Mouse (Mus musculus) brown adipose tissue, adult 24 weeks (tissue): Measurements from ENCODE around the gene T2. TPM values are rescaled to one million over a fixed set of nuclear protein-coding genes. Genes with fewer than 3 reads are reported as not detected.
"Not testable (repeated sequence)": the region's sequence is repeated elsewhere in the genome, so short reads cannot be mapped to it uniquely, and the experiment has no call there.

Experiments
- H3K27ac ChIP-seq: fragments of 200-500 bp; replicated peaks from 2 replicates; pipeline ENCODE4 v1.5.1; 2012; ENCODE audit warnings: low read depth, mild to moderate bottlenecking, low read length
- H3K4me1 ChIP-seq: fragments of 200-500 bp; 2 replicates; pipeline ENCODE4 v1.6.1; 2012; ENCODE audit warnings: low read length, mixed read lengths; ENCODE audit not compliant: control insufficient read depth, insufficient read depth, insufficient read length
- H3K4me3 ChIP-seq: fragments of 200-500 bp; 2 replicates; pipeline ENCODE4 v1.5.1; 2012; ENCODE audit warnings: low read depth, mild to moderate bottlenecking, low read length, moderate library complexity; ENCODE audit not compliant: insufficient read depth
- polyA plus RNA-seq: library from polyadenylated mRNA; stranded (reverse); fragments of >200 nt; gene quantifications from 2 replicates; pipeline ENCODE4 v1.2.4, GENCODE M21; 2012; ENCODE audit not compliant: missing spikeins, insufficient read depth, insufficient read length

Gene T2
- not detected in 2 replicates for polyA plus RNA-seq

DNA sequence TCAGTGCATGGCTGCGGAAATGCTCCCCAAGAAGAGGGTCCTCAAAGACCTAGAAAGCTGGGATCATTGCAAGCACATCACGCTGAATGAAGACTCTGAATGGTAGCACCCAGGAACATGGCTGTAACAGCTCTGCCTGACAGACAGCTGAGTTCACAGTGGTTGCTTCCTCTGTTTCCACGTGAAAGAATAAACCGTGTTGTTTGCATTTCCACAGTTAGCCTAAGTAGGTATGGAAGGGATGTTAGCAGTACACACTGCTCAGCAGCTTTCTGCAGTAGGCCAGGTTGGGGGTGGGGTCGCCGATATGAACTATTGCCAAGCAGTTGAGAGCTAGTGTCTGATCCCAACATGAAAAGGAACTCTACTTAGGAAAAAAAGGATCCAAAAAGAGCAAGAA is at the start of gene T2:
Gene T2, plus strand, starts transcription at position 301 of the 400 bp plus-strand sequence.
- H3K4me1 ChIP-seq = no peaks in the 10 kb centered on the region
- no peak within 1 kb of the TSS for H3K4me3 ChIP-seq
- no peak within 1 kb of the TSS for H3K27ac ChIP-seq

DNA sequence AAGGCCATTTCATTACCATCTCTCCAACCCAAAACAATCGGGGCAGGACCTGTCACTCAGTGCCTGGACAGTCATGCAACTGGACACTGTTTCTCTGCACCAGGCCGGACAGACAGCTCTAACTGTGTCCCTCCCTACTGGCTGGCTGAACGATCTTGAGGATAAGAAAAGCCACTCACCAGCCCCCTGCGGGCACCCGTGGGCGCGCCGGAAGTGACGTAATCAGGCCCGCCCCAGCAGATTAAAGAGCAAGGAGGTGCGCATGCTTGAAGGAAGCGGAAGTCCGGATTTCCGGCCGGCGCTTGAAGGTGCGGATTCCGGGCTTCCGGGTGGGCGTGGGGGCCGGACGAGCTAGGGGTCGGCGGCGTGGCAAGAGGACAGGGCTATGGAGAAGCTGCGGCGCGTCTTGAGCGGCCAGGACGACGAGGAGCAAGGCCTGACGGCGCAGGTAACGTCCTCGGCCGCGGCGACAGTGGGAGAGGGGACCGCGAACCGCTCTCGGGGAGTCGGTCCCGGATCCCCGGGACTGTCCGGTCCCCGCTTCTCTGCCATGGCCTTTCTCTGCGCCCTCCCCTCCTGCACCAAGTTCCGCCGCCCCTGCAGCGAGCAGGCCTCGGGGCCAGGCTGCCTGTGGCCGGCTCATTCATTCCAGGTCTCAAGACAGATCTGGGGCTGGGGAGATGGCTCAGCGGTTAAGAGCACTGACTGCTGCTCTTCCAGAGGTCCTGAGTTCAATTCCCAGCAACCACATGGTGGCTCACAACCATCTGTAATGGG is 44.8 kb upstream of the T2 start, which contains the start of gene Sft2d1:
Gene Sft2d1, plus strand, starts transcription at position 265 of the 777 bp plus-strand sequence.
- H3K27ac ChIP-seq = peak within 1 kb of the TSS; percentile 79
- H3K4me1 ChIP-seq = peaks cover 11% of the 10 kb centered on the region
- peak within 1 kb of the TSS; percentile 93 for H3K4me3 ChIP-seq

DNA sequence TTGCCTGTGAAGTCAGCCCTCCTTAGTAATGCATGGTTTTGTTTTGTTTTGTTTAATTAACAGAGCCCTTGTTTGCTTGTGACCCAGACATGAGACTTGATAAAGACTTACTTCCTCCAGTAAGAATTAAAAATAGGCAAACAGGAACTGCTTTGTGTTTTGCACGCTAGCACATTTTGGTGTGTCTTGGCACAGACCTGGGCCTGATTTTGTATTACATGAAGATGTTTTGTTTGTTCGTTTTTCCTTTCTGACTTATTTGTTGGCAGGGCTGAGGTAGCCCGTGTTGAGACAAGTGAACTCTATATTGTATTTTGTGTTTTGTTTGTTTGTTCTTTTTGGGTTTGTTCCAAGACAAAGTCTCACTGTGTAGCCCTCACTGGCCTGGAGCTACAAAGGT is 44.0 kb upstream of the T2 start:
- Histone ChIP-seq H3K27ac (peak overlapping the region; percentile 27; the same call in 1 of the 2 replicates), H3K4me3 (peak overlapping the region; percentile 93), H3K4me1 (peaks cover 11% of the 10 kb centered on the region)

DNA sequence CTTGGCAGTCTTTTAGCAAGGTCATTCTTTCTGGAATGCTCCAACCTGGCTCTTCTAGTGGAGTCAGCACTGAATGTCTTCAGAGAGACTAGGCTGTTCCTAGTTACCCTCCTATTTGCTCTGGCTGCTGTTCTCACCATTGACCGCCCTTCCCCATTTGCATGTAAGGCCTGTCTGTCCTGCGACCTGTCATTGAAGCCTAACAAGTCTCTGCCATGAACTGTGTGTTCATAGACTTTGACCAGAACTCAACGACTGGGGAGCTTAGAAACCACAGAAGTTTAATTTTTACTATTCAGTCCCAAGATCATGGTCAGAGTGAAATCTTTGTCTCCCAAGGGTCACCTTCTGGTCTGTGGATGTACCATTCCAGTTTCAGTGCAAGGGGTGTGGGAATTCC is 41.8 kb upstream of the T2 start:
- H3K4me3 ChIP-seq = no peak overlapping the region
- H3K27ac ChIP-seq = no peak overlapping the region
- H3K4me1 ChIP-seq = peaks cover 11% of the 10 kb centered on the region

DNA sequence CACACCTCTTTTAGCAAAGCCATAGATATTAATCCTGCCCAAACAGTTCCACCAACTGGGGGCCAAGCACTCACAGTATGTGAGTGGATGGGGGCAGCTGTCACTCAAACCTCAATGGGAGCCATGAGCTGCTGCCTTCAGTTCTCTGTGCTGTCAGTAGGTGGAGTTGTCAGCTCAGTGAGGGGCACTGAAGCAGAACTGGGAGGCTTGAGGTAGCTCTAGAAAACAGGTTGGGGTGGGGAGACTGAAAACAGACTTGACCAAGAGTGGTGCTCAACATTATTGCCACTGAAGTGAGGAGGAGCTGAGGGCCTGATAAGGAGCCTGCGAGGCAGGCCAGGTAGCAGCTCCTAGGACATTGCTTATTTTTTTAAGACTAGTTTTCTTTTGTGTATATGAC is 39.5 kb upstream of the T2 start:
- Histone ChIP-seq H3K27ac (no peak overlapping the region), H3K4me1 (peaks cover 11% of the 10 kb centered on the region), H3K4me3 (no peak overlapping the region)

DNA sequence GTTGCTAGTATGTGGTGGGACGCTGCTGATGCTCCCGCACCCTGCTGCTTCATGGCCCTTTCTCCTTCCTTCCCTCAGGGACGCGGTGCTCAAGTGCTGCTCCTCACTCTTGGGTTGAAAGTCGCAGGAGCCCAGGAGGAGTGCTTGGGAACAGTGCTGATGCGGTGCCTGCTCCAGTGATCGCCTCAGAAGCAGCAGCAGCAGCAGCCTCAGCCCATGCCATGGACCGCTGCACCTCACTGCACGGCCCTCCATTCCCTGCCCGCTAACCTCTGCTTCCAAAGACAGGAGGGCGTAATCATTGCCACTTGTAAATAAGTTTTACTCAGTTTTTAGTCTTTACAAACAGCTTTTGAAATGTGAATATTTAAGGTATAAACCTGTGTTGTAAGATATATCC is 28.9 kb upstream of the T2 start:
- H3K27ac ChIP-seq, H3K4me1 ChIP-seq, H3K4me3 ChIP-seq: not testable (repeated sequence)

DNA sequence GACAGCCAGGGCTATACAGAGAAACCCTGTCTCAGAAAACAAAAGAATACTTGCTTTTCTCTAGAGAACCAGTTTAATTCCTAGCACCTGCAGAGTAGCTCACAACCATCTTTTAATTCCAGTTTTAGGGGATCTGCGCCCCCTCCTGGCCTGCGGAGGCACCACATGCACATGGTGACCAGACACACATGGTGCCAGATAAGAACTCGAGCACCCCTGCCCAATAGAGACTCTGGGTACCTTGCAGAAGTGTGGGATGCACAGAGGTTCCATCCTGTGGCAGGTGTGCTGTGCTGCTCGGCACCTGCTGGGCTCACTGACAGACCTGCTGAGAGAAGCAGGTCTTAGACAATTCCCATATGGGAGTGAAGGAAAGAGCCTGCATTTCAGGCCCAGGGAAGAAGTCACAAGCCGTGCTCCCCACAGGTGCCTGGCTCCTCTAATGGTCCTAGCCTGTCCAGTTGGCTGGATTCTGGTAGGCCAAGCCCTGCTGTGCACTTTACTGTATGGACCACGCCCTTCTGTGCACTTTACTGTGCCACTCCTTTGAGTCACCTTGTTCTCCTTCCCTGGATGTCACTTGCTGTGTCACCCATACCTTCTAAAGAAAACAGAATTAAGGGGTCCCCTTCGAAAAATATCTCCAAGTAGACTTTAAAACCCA is 27.1 kb upstream of the T2 start:
- Histone ChIP-seq H3K4me1 (no peaks in the 10 kb centered on the region), H3K27ac (no peak overlapping the region), H3K4me3 (no peak overlapping the region)

DNA sequence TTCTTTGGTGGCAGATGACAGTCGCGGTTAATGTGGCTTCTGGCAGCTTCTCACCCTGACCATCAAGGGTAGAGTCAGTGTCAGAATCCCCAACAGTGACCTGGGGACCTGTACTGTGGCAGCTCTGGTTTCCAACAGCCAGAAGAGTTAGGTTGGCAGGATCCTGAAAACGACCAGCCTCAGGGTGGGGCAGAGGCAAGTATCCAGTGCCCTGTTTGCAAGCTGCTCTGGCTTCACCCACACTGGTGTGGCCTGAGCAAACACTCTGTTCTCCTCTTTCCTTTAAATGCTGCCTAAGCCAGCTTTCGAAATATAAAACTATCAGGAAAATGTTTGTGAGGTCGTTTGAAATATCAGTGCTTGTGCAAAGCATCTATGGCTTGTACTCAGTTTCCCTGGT is 25.2 kb upstream of the T2 start:
- H3K4me1 ChIP-seq = no peaks in the 10 kb centered on the region
- H3K27ac ChIP-seq = no peak overlapping the region
- no peak overlapping the region for H3K4me3 ChIP-seq

DNA sequence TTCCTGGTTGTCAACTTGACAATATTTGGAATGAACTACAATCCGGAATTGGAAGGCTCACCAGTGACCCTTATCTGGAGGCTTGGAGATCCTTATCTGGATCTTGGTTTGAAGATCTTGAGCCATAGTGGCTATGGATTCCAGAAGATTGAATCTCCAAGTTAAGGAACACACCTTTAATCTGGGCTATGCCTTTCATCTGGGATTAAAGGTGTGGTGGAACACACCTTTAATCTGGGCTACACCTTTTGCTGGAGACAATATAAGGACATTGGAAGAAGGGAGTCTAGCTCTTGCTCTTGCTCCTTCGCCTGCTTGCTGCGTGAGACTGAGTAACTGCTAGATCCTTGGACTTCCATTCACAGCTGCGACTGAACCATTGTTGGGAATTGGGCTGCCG is 18.6 kb upstream of the T2 start, which contains the start of gene Prr18:
Gene Prr18, plus strand, starts transcription at position 301 of the 400 bp plus-strand sequence.
- not testable (repeated sequence) for H3K27ac ChIP-seq, H3K4me1 ChIP-seq, H3K4me3 ChIP-seq

DNA sequence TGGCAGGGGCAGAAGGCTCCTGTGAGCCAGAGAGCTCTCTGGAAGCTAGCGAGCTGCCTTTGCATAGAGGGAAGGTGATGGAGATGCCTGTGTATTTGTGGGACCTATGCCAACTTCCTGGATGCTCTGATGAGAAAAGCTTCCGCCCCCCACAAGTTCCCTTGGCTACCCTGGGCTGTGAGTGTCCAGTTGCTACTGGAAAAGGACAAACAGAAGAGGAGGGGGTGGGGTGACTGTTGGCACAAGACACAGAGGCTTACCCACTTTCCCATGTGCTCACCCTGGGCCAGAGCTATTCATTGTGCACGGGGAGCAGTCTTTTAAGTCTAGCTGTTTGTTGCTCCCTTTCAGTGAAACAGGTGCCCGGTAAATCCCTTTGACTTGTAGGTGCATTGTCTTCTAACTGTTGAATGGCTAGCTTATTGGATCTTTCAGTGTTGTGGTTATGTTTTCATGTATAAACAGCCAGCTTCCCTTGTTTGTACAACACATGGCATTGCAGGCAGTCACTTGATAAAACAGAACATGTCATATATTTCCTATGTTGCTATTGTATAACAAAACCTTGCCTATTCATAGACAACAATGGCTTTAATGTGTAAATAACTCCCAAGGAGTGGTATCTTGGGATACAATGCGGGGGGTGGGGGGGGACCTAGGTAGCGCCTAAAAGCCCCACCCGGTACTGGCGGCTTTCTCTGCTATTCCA is 16.0 kb upstream of the T2 start:
- H3K4me1 ChIP-seq = no peaks in the 10 kb centered on the region
- H3K4me3 ChIP-seq = peak overlapping the region; percentile 36; the same call in 1 of the 2 replicates

DNA sequence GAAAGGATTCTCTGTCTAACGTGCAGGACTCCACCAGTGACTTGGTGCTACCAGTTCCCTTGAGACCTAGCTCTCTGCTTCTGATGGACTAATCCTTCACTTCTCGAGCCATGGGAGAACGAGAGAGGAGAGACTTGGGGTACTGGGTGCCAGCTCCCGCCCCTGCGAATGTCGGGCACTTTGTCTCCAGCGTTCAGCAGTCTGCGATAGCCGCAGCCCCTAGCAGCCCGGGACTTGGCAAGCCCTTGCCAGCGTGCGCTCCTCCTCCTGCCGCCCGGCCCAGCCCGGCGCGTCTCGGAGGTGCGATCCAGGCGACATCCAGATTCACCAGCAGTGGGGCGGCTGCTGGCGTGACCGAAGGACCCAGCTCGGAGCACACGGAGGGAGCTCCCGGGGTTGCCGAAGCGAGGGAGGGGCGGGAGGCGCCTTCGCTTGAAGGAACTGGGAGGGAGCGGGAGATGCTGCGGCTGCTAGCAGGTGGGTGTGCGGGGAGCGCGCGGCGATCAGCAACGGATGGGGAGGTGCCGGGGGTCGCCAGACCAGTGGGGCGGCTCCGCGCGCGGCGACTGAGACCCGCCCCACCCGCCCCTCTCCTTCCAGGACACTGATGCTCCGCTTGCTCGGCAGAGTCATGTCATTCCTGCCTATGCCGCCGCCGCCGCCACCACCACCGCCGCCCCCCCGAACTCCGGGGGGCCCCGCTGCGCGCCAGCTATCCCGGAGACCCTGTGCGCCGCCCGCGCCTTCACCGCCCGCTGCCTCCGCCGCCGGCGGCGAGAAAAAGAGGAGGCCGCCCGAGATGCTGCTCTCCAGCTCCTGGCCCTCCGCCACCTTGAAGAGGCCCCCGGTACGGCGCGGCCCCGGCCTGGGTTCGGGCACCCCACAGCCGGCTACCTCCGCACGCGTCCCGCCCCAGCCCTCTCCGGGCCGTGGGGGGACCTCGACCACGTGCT is 15.1 kb upstream of the T2 start:
- peak overlapping the region; percentile 47 for H3K4me3 ChIP-seq
- H3K27ac ChIP-seq = no peak overlapping the region
- H3K4me1 ChIP-seq = no peaks in the 10 kb centered on the region

More for the DNA sequence above, 16.0 kb upstream of the T2 start:
- H3K27ac ChIP-seq = no peak overlapping the region

DNA sequence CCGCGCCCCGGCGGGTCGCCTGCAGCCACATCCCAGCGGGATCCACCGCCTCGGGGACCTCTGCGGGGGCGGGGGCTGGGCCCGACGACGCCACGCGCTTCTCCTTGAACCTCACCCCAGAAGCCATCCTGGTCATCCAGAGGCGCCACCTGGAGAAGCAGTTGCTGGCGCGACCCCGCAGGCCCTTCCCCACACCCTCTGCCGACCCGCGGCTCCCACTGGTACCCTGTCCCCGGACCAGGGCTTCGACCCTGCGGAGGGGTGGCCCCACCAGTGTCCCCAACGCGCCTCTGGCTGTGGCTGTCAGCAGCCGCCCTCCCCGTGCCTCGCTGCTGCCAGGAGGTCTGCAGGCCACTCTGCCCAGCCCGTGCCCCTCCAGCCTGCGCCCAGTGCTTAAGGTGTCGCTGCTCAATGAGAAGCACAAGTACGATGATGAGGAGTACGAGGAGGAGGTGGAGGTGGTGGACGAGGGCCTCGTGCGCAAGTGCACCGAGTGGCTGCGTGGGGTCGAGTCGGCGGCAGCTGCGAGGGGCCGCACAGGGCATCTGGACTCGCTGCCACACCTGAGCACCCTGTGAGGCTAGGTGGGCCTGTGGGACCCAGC is 14.3 kb upstream of the T2 start:
- H3K4me3 ChIP-seq = peak overlapping the region; percentile 47

DNA sequence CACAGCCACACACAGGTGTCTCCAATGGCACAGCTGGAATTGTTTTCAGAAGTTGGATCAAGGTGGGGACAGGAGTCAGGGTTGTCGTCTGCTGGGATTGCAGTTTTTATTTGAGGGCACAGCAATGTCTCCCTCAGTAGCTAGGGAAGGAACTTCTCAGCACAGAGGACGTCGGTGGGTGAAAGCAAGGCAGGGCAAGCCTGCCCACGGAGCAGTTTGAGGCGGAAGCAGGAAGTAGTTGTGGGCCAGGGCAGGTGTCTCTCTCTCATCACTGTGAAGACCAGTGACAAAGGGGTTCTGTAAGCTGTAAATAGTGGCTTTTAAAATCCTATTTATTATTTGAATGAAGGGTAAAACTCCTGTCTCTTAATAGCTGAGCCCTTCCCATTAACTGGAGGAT is 13.1 kb upstream of the T2 start:
- H3K4me3 ChIP-seq = no peak overlapping the region
- no peak overlapping the region for H3K27ac ChIP-seq
- H3K4me1 ChIP-seq = no peaks in the 10 kb centered on the region

More for the DNA sequence above, 14.3 kb upstream of the T2 start:
- Histone ChIP-seq H3K27ac (no peak overlapping the region), H3K4me1 (no peaks in the 10 kb centered on the region)

DNA sequence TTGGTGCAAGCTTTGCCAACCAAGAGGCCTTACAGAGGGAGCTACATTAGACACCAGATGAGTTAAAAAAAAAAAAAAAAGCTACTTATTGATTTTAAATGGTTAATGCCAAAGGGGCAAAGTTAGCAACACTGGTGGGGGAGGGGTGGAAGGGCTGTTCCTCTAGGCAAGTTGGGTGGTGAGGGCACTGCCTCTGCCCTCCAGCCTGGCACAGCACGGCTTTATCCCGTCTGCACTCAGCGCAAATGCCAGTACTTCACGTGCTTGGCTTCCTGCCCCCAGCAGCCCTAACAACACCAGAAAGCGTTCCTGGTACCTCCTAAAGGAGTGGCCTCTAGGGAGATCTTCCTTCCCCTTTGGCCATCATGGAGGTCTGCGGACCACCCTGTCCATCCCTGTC is 12.4 kb upstream of the T2 start:
- Histone ChIP-seq H3K27ac (no peak overlapping the region), H3K4me3 (no peak overlapping the region), H3K4me1 (no peaks in the 10 kb centered on the region)
